Mouse (Mus musculus): ENCODE results near the gene F830045P16Rik. TPM values are rescaled to one million over a fixed set of nuclear protein-coding genes. Genes with fewer than 3 reads are reported as not detected.
"Not testable (repeated sequence)": the region's sequence is repeated elsewhere in the genome, so short reads cannot be mapped to it uniquely, and the experiment has no call there.

F830045P16Rik gene
- polyA plus RNA-seq, 1 experiment from 2014 or later: 0.41 TPM

GRCm38 (mm10) chr2:129518526-129518925 lies 17.9 kb downstream of the F830045P16Rik start:
- Histone ChIP-seq H3K27ac (no peak overlapping the region), H3K4me1 (peaks cover 11% of the 10 kb centered on the region; the same call in 1 of the 2 replicates), H3K36me3 (no peaks in the 10 kb centered on the region), H3K4me2 (no peak overlapping the region), H3K27me3 (no peaks in the 10 kb centered on the region), H3K9ac (no peak overlapping the region), H3K9me3 (no peaks in the 10 kb centered on the region), H3K4me3 (no peak overlapping the region)
- 79% methylated on average over 3 of the region's 3 CpGs for WGBS
- no peak for ATAC-seq (ENCODE audit: insufficient number of reproducible peaks, low FRiP score, low TSS enrichment, low read depth)

GRCm38 (mm10) chr2:129514923-129515920 lies 21.2 kb downstream of the F830045P16Rik start:
- ATAC-seq (ENCODE audit: insufficient number of reproducible peaks, low FRiP score, low TSS enrichment, low read depth): no peak
- Histone ChIP-seq H3K27ac (no peak overlapping the region; the same call in 1 of the 2 replicates), H3K36me3 (no peaks in the 10 kb centered on the region), H3K4me1 (peaks cover 11% of the 10 kb centered on the region; the same call in 1 of the 2 replicates), H3K27me3 (no peaks in the 10 kb centered on the region), H3K9ac (no peak overlapping the region), H3K4me3 (no peak overlapping the region), H3K9me3 (no peaks in the 10 kb centered on the region), H3K4me2 (no peak overlapping the region)
- 53% methylated on average over 16 of the region's 16 CpGs for WGBS

- Histone ChIP-seq H3K4me1 (peaks cover 11% of the 10 kb centered on the region; the same call in 1 of the 2 replicates), H3K9me3 (no peaks in the 10 kb centered on the region), H3K27me3 (no peaks in the 10 kb centered on the region), H3K4me3 (no peak overlapping the region), H3K27ac (no peak overlapping the region), H3K9ac (no peak overlapping the region), H3K4me2 (no peak overlapping the region), H3K36me3 (no peaks in the 10 kb centered on the region)
- ATAC-seq (ENCODE audit: insufficient number of reproducible peaks, low FRiP score, low TSS enrichment, low read depth): no peak
Measured at GRCm38 (mm10) chr2:129514401-129514667, 22.1 kb downstream of the F830045P16Rik start.

- WGBS: 73% methylated on average over 6 of the region's 6 CpGs
- Histone ChIP-seq H3K27ac (no peak overlapping the region), H3K4me1 (peaks cover 11% of the 10 kb centered on the region; the same call in 1 of the 2 replicates), H3K9ac (no peak overlapping the region), H3K36me3 (no peaks in the 10 kb centered on the region), H3K27me3 (no peaks in the 10 kb centered on the region), H3K4me3 (no peak overlapping the region), H3K9me3 (no peaks in the 10 kb centered on the region), H3K4me2 (no peak overlapping the region)
- ATAC-seq (ENCODE audit: insufficient number of reproducible peaks, low FRiP score, low TSS enrichment, low read depth): no peak
Measured at GRCm38 (mm10) chr2:129513546-129514400, 22.6 kb downstream of the F830045P16Rik start.

- not testable (repeated sequence) for ATAC-seq (ENCODE audit: insufficient number of reproducible peaks, low FRiP score, low TSS enrichment, low read depth); H3K9me3 ChIP-seq; H3K4me3 ChIP-seq; H3K27ac ChIP-seq; H3K9ac ChIP-seq; H3K4me2 ChIP-seq; H3K27me3 ChIP-seq; H3K36me3 ChIP-seq
- 78% methylated on average over 7 of the region's 7 CpGs for WGBS
- H3K4me1 ChIP-seq: peaks cover 11% of the 10 kb centered on the region; the same call in 1 of the 2 replicates
Measured at GRCm38 (mm10) chr2:129512147-129512546, 24.3 kb downstream of the F830045P16Rik start.

GRCm38 (mm10) chr2:129502641-129503040 lies 33.8 kb downstream of the F830045P16Rik start:
- 23% methylated on average over 6 of the region's 6 CpGs for WGBS
- Histone ChIP-seq H3K4me1 (no peaks in the 10 kb centered on the region), H3K4me3 (no peak overlapping the region), H3K4me2 (no peak overlapping the region), H3K27ac (no peak overlapping the region), H3K9me3 (no peaks in the 10 kb centered on the region), H3K27me3 (no peaks in the 10 kb centered on the region), H3K36me3 (no peaks in the 10 kb centered on the region), H3K9ac (no peak overlapping the region)
- ATAC-seq (ENCODE audit: insufficient number of reproducible peaks, low FRiP score, low TSS enrichment, low read depth): no peak

GRCm38 (mm10) chr2:129489496-129490285 lies 46.7 kb downstream of the F830045P16Rik start:
- H3K36me3 ChIP-seq: no peaks in the 10 kb centered on the region
- H3K27me3 ChIP-seq: no peaks in the 10 kb centered on the region
- H3K4me2 ChIP-seq: no peak overlapping the region
- no peak overlapping the region for H3K9ac ChIP-seq
- no peak overlapping the region for H3K27ac ChIP-seq
- no peaks in the 10 kb centered on the region for H3K9me3 ChIP-seq
- ATAC-seq (ENCODE audit: insufficient number of reproducible peaks, low FRiP score, low TSS enrichment, low read depth): no peak
- no peak overlapping the region for H3K4me3 ChIP-seq
- H3K4me1 ChIP-seq: no peaks in the 10 kb centered on the region
- WGBS: 46% methylated on average over 3 of the region's 3 CpGs

- no peak overlapping the region for H3K4me2 ChIP-seq
- no peaks in the 10 kb centered on the region for H3K36me3 ChIP-seq
- H3K4me3 ChIP-seq: no peak overlapping the region
- ATAC-seq (ENCODE audit: insufficient number of reproducible peaks, low FRiP score, low TSS enrichment, low read depth): no peak
- no peaks in the 10 kb centered on the region for H3K4me1 ChIP-seq
- WGBS: 81% methylated on average over 3 of the region's 3 CpGs
- no peak overlapping the region for H3K9ac ChIP-seq
- no peaks in the 10 kb centered on the region for H3K27me3 ChIP-seq
- no peaks in the 10 kb centered on the region for H3K9me3 ChIP-seq
- H3K27ac ChIP-seq: no peak overlapping the region
Measured at GRCm38 (mm10) chr2:129483150-129483549, 53.3 kb downstream of the F830045P16Rik start.

GRCm38 (mm10) chr2:129471905-129472304 lies 64.5 kb downstream of the F830045P16Rik start:
- Histone ChIP-seq H3K9me3 (no peaks in the 10 kb centered on the region), H3K4me2 (no peak overlapping the region), H3K9ac (no peak overlapping the region), H3K4me1 (no peaks in the 10 kb centered on the region), H3K27ac (no peak overlapping the region), H3K36me3 (no peaks in the 10 kb centered on the region), H3K4me3 (no peak overlapping the region), H3K27me3 (no peaks in the 10 kb centered on the region)
- WGBS: 20% methylated on average over 5 of the region's 5 CpGs
- ATAC-seq (ENCODE audit: insufficient number of reproducible peaks, low FRiP score, low TSS enrichment, low read depth): no peak

- Histone ChIP-seq H3K27me3 (no peaks in the 10 kb centered on the region), H3K36me3 (no peaks in the 10 kb centered on the region), H3K4me2 (no peak overlapping the region), H3K4me3 (no peak overlapping the region), H3K4me1 (no peaks in the 10 kb centered on the region), H3K9ac (no peak overlapping the region), H3K27ac (no peak overlapping the region), H3K9me3 (no peaks in the 10 kb centered on the region)
- ATAC-seq (ENCODE audit: insufficient number of reproducible peaks, low FRiP score, low TSS enrichment, low read depth): no peak
- 71% methylated on average over 2 of the region's 2 CpGs for WGBS
Measured at GRCm38 (mm10) chr2:129470839-129471238, 65.6 kb downstream of the F830045P16Rik start.

GRCm38 (mm10) chr2:129438772-129439171 lies 97.6 kb downstream of the F830045P16Rik start:
- H3K4me2 ChIP-seq; ATAC-seq (ENCODE audit: insufficient number of reproducible peaks, low FRiP score, low TSS enrichment, low read depth); H3K27me3 ChIP-seq; H3K4me1 ChIP-seq; H3K9ac ChIP-seq; H3K36me3 ChIP-seq; H3K4me3 ChIP-seq; H3K9me3 ChIP-seq; H3K27ac ChIP-seq: not testable (repeated sequence)
- 86% methylated on average over 1 of the region's 1 CpGs for WGBS
